Mouse (Mus musculus): ENCODE measurements at regions not wholly inside any gene's neighbourhood (a gene's known extent, or its start where the extent isn't known, plus 50 kb on each side); places are given as distances from the start of the nearest gene placed in this dataset.

DNA sequence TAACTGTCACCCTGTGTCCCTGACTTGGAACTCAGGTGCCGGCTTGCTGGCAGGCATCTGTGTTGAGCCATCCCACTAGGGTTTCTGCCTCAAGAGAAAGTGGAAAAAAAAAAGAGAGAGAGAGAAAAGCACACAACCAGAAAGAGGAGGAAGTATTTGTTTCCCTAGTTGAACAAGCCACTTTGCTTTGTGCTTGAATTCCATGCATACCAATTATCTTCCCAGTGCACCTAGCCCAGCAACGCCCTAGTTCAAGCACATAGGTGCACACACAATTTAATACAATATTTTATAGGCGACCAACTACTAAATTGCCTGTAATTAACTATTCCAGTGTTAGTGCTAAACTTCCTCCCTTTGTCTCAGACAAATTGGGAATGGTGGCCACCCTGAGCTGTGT is 230.3 kb downstream of the Ccdc91 start:
- Histone ChIP-seq H3K36me3 (ENCODE audit: control insufficient read depth, insufficient read depth, low read length) (no peaks in the 10 kb centered on the region), H3K27me3 (ENCODE audit: control insufficient read depth, insufficient read depth, low read length) (no peaks in the 10 kb centered on the region), H3K4me1 (ENCODE audit: control insufficient read depth, insufficient read depth, low read length) (no peaks in the 10 kb centered on the region), H3K27ac (replicated peaks; ENCODE audit: insufficient read depth, low read depth, low read length) (no peak overlapping the region), H3K79me2 (ENCODE audit: control insufficient read depth, insufficient read depth, low read length) (no peaks in the 10 kb centered on the region), H3K4me3 (ENCODE audit: insufficient read depth, low read depth, low read length) (no peak overlapping the region), H3K9ac (ENCODE audit: low read depth, low read length) (no peak overlapping the region)
- DNase-seq (ENCODE audit: extremely low read depth, low read depth, low spot score), result no peak
- TF ChIP-seq POLR2A (IDR thresholded peaks at IDR 0.05; ENCODE audit: extremely low read depth, insufficient read depth, low read length) (no peak), CTCF (IDR thresholded peaks at IDR 0.05; ENCODE audit: low read depth, low read length) (no peak)
- 55% methylated on average over 3 of the region's 3 CpGs for WGBS

- 73% methylated on average over 2 of the region's 2 CpGs for WGBS
- H3K4me3 ChIP-seq (ENCODE audit: insufficient read depth, low read depth, low read length), result no peak overlapping the region
- no peak for DNase-seq (ENCODE audit: extremely low read depth, low read depth, low spot score)
- no peaks in the 10 kb centered on the region for H3K4me1 ChIP-seq (ENCODE audit: control insufficient read depth, insufficient read depth, low read length)
- H3K27me3 ChIP-seq (ENCODE audit: control insufficient read depth, insufficient read depth, low read length), result no peaks in the 10 kb centered on the region
- no peak overlapping the region for H3K27ac ChIP-seq (replicated peaks; ENCODE audit: insufficient read depth, low read depth, low read length)
- no peaks in the 10 kb centered on the region for H3K79me2 ChIP-seq (ENCODE audit: control insufficient read depth, insufficient read depth, low read length)
- no peak overlapping the region for H3K9ac ChIP-seq (ENCODE audit: low read depth, low read length)
- TF ChIP-seq CTCF (IDR thresholded peaks at IDR 0.05; ENCODE audit: low read depth, low read length) (no peak), POLR2A (IDR thresholded peaks at IDR 0.05; ENCODE audit: extremely low read depth, insufficient read depth, low read length) (no peak)
- H3K36me3 ChIP-seq (ENCODE audit: control insufficient read depth, insufficient read depth, low read length), result no peaks in the 10 kb centered on the region
Measured at GRCm38 (mm10) chr6:147706741-147707140, 231.1 kb downstream of the Ccdc91 start.

DNA sequence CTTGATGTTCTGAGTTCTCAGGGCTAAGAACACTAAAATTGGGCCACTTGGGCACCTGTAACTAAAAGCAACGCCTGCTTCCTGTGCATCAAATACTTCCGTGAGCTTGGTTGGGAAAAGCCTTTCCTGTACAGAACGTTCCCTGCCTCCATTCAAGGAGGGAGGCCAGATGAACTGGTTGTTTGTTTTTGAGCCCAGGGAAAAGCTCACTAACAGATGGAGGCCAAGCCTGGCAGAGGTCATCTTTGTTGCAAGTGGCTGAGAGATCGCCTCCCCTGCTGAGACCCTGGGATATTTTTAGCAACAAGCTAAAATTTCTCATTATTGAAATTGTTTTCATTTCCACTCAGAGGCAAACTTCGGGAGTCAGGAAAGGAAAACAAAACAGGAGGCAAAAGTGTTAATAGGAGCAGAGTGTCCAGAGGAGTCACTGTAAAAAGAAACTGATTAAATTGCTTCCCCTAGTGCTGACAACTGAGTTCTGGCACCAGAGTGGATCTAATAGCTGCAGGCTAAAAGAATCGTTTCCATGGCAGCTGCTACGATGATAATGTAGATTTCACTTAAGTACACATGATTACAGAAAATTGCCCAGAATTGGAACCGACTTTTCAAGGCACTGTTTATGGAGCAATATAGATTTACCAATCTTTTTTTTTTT is 242.6 kb downstream of the Ccdc91 start:
- no peak for DNase-seq (ENCODE audit: extremely low read depth, low read depth, low spot score)
- no peak for TF ChIP-seq CTCF (IDR thresholded peaks at IDR 0.05; ENCODE audit: low read depth, low read length)

GRCm38 (mm10) chr6:147718713-147719490 is 243.3 kb downstream of the Ccdc91 start:
- Histone ChIP-seq H3K79me2 (ENCODE audit: control insufficient read depth, insufficient read depth, low read length) (no peaks in the 10 kb centered on the region), H3K27me3 (ENCODE audit: control insufficient read depth, insufficient read depth, low read length) (no peaks in the 10 kb centered on the region), H3K4me3 (ENCODE audit: insufficient read depth, low read depth, low read length) (no peak overlapping the region), H3K27ac (replicated peaks; ENCODE audit: insufficient read depth, low read depth, low read length) (no peak overlapping the region), H3K4me1 (ENCODE audit: control insufficient read depth, insufficient read depth, low read length) (no peaks in the 10 kb centered on the region), H3K36me3 (ENCODE audit: control insufficient read depth, insufficient read depth, low read length) (no peaks in the 10 kb centered on the region), H3K9ac (ENCODE audit: low read depth, low read length) (no peak overlapping the region)
- no peak for DNase-seq (ENCODE audit: extremely low read depth, low read depth, low spot score)
- WGBS, result 82% methylated on average over 10 of the region's 10 CpGs
- TF ChIP-seq POLR2A (IDR thresholded peaks at IDR 0.05; ENCODE audit: extremely low read depth, insufficient read depth, low read length) (no peak), CTCF (IDR thresholded peaks at IDR 0.05; ENCODE audit: low read depth, low read length) (no peak)

More for the DNA sequence above, 242.6 kb downstream of the Ccdc91 start:
- no peak overlapping the region for H3K4me3 ChIP-seq (ENCODE audit: insufficient read depth, low read depth, low read length)
- H3K9ac ChIP-seq (ENCODE audit: low read depth, low read length), result no peak overlapping the region
- no peak overlapping the region for H3K27ac ChIP-seq (replicated peaks; ENCODE audit: insufficient read depth, low read depth, low read length)
- WGBS, result 43% methylated on average over 8 of the region's 8 CpGs
- H3K4me1 ChIP-seq (ENCODE audit: control insufficient read depth, insufficient read depth, low read length), result no peaks in the 10 kb centered on the region
- H3K36me3 ChIP-seq (ENCODE audit: control insufficient read depth, insufficient read depth, low read length), result no peaks in the 10 kb centered on the region
- no peaks in the 10 kb centered on the region for H3K79me2 ChIP-seq (ENCODE audit: control insufficient read depth, insufficient read depth, low read length)
- no peaks in the 10 kb centered on the region for H3K27me3 ChIP-seq (ENCODE audit: control insufficient read depth, insufficient read depth, low read length)

DNA sequence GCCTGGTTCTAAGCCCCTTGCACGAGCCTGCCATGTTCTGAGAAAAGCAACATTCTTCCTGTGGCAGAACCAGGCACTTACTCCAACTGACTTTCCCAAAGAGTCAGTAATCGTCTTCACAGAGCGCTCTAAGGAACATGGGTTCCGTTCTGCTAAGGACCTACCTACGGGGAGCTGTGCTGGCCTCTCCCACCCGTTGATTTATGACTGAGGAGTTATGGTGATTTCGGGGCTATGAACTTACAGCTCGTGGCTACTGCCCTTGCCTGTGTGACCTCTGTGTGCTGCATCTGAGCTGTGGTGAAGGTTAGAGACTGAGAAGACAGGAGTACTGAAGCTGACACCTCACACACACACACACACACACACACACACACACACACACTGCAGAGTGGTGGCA is 243.9 kb downstream of the Ccdc91 start:
- Histone ChIP-seq H3K27me3 (ENCODE audit: control insufficient read depth, insufficient read depth, low read length) (no peaks in the 10 kb centered on the region), H3K27ac (replicated peaks; ENCODE audit: insufficient read depth, low read depth, low read length) (no peak overlapping the region), H3K36me3 (ENCODE audit: control insufficient read depth, insufficient read depth, low read length) (no peaks in the 10 kb centered on the region), H3K4me3 (ENCODE audit: insufficient read depth, low read depth, low read length) (no peak overlapping the region), H3K79me2 (ENCODE audit: control insufficient read depth, insufficient read depth, low read length) (no peaks in the 10 kb centered on the region), H3K9ac (ENCODE audit: low read depth, low read length) (no peak overlapping the region), H3K4me1 (ENCODE audit: control insufficient read depth, insufficient read depth, low read length) (no peaks in the 10 kb centered on the region)
- no peak for TF ChIP-seq CTCF (IDR thresholded peaks at IDR 0.05; ENCODE audit: low read depth, low read length)
- 84% methylated on average over 8 of the region's 8 CpGs for WGBS
- no peak for DNase-seq (ENCODE audit: extremely low read depth, low read depth, low spot score)

DNA sequence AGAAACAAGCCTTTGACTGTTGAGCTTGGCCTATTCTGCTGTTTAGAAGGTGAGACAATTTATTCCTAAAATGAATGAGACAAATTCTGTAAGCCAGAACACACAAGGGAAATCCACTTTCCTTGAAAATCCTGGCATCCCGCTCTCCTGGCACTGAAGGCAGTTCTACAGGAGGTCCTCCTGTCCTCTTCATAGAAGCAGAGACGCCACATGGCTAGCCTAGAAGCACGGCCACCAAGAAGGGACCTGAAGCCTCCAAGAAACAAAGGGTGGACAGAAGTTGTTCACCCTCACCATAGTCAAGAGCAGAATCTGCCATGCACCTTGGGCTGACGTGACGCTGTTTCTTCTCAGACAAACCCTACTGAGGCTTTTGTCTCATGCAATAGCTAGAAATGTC is 247.7 kb downstream of the Ccdc91 start:
- Histone ChIP-seq H3K27me3 (ENCODE audit: control insufficient read depth, insufficient read depth, low read length) (no peaks in the 10 kb centered on the region), H3K9ac (ENCODE audit: low read depth, low read length) (no peak overlapping the region), H3K27ac (replicated peaks; ENCODE audit: insufficient read depth, low read depth, low read length) (no peak overlapping the region), H3K36me3 (ENCODE audit: control insufficient read depth, insufficient read depth, low read length) (no peaks in the 10 kb centered on the region), H3K4me1 (ENCODE audit: control insufficient read depth, insufficient read depth, low read length) (no peaks in the 10 kb centered on the region), H3K4me3 (ENCODE audit: insufficient read depth, low read depth, low read length) (no peak overlapping the region), H3K79me2 (ENCODE audit: control insufficient read depth, insufficient read depth, low read length) (no peaks in the 10 kb centered on the region)
- no peak for DNase-seq (ENCODE audit: extremely low read depth, low read depth, low spot score)
- TF ChIP-seq CTCF (IDR thresholded peaks at IDR 0.05; ENCODE audit: low read depth, low read length), result no peak
- TF ChIP-seq POLR2A (IDR thresholded peaks at IDR 0.05; ENCODE audit: extremely low read depth, insufficient read depth, low read length), result no peak
- 91% methylated on average over 5 of the region's 5 CpGs for WGBS
